Mouse (Mus musculus) cerebellum, postnatal 14 days (tissue): ENCODE measurements around the gene Exph5.
A peak's percentile ranks its signal among the peaks of the same experiment; 100 is the strongest.

Source experiments
- DNase-seq, 2 experiments: peaks; one replicate each; pipeline ENCODE4 v3.0.0; 2021; ENCODE audit warnings: mixed read lengths in 2 of 2

Gene Exph5

GRCm38 (mm10) chr9:53371339-53371738 is 69.9 kb downstream of the Exph5 start:
- DNase-seq, result no peak

- DNase-seq, result no peak
Measured at GRCm38 (mm10) chr9:53375907-53376306, 74.4 kb downstream of the Exph5 start.

- peak in 1 of 2 experiments; percentile 30 for DNase-seq
Measured at GRCm38 (mm10) chr9:53376820-53377219, 75.3 kb downstream of the Exph5 start.

GRCm38 (mm10) chr9:53377597-53377996 is 76.1 kb downstream of the Exph5 start:
- no peak for DNase-seq

- peak in 1 of 2 experiments; percentile 35 for DNase-seq
Measured at GRCm38 (mm10) chr9:53378171-53378570, 76.7 kb downstream of the Exph5 start.

- no peak for DNase-seq
Measured at GRCm38 (mm10) chr9:53380595-53380994, 79.1 kb downstream of the Exph5 start.

- DNase-seq, result peak; percentile 49 to 59
Measured at GRCm38 (mm10) chr9:53381113-53381615, 79.7 kb downstream of the Exph5 start.

GRCm38 (mm10) chr9:53383951-53384866 is 82.7 kb downstream of the Exph5 start, which contains the start of gene Kdelc2:
TSS of gene Kdelc2 (plus strand) at chr9:53384025.
- DNase-seq, result peak; percentile 67 to 68

GRCm38 (mm10) chr9:53384873-53385272 is 83.4 kb downstream of the Exph5 start:
- peak in 1 of 2 experiments; percentile 38 for DNase-seq

GRCm38 (mm10) chr9:53387431-53387830 is 86.0 kb downstream of the Exph5 start:
- no peak for DNase-seq

GRCm38 (mm10) chr9:53389109-53389508 is 87.6 kb downstream of the Exph5 start:
- no peak for DNase-seq

GRCm38 (mm10) chr9:53390136-53390535 is 88.7 kb downstream of the Exph5 start:
- DNase-seq, result no peak

GRCm38 (mm10) chr9:53397685-53398387 is 96.4 kb downstream of the Exph5 start:
- DNase-seq, result no peak

GRCm38 (mm10) chr9:53398388-53398700 is 96.9 kb downstream of the Exph5 start:
- peak; percentile 82 to 89 for DNase-seq

- DNase-seq, result no peak
Measured at GRCm38 (mm10) chr9:53399537-53399936, 98.1 kb downstream of the Exph5 start.

- no peak for DNase-seq
Measured at GRCm38 (mm10) chr9:53400696-53401095, 99.2 kb downstream of the Exph5 start.

- DNase-seq, result no peak
Measured at GRCm38 (mm10) chr9:53401146-53401545, 99.7 kb downstream of the Exph5 start.

- DNase-seq, result peak in 1 of 2 experiments; percentile 25
Measured at GRCm38 (mm10) chr9:53402291-53402711, 100.8 kb downstream of the Exph5 start, which contains the start of gene 4930550C14Rik. TSS of gene 4930550C14Rik (plus strand) at chr9:53402325.

- DNase-seq, result no peak
Measured at GRCm38 (mm10) chr9:53402991-53403390, 101.5 kb downstream of the Exph5 start.

GRCm38 (mm10) chr9:53404050-53404752 is 102.7 kb downstream of the Exph5 start:
- DNase-seq, result no peak

GRCm38 (mm10) chr9:53404753-53405722 is 103.6 kb downstream of the Exph5 start:
- peak; percentile 78 to 85 for DNase-seq

- no peak for DNase-seq
Measured at GRCm38 (mm10) chr9:53408548-53408947, 107.1 kb downstream of the Exph5 start.
